In the genomic region with DNA sequence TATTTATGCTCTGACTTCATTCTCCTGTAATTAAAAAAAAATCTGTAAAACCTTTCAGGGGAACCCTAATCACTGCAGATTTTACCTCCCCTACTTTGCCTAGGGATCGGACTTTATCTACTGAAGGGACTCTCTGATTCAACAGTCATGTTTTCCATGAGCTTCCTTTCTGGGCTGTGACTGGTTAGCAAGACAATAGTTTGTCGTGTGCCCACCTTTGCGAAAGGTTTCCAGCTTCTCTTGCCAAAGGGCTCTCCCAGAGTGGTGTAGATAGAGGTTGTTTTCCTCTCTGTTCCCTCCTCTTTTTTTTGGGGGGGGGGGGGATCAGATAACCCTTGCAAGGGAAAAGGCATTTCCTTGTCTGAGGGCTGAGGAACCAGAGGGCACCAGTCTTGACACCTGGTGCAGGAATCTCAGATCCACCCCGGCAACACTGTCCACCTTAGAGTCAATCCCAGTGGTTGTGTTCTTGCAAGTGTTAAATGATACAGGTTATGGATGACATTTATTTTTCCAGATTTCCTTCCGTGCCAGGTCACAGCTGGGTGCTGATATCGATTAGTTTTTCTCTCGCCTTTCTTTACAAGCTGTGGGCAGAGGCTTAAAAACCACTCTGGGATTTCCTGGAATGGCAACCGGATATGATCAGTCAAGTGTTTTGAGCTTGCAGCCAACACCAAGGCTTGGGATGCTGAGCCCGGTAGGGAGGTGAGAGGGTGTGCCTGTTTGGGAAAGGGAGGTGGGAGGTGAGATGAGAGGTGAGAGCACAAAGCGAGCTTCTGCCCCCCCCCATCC, we compare ENCODE assay signal across 8 mouse cellular contexts. TPM values are rescaled to one million over a fixed set of nuclear protein-coding genes. Genes with fewer than 3 reads are reported as not detected.
DNase-seq lines count a peak whose midpoint lies in the region; ATAC-seq and TF ChIP-seq lines count a peak whose summit lies in the region.

No protein-coding gene starts in this region.

- no peak overlapping the region for H3K27ac ChIP-seq in heart, embryonic 11.5 days (ENCODE audit: low read depth, low read length)
- no peak overlapping the region for H3K27ac ChIP-seq in embryonic facial prominence, embryonic 12.5 days
- no peak overlapping the region for H3K27ac ChIP-seq in intestine, embryonic 16.5 days (ENCODE audit: low read length)

- DNase-seq in heart, postnatal 25 days (ENCODE audit: low spot score) = no peak
- no peak for DNase-seq in embryo, embryonic 9.5 days (ENCODE audit: extremely low spot score)
- DNase-seq in right cerebral cortex, adult 18-20 months = no peak
- DNase-seq in thymus, postnatal 25 days = no peak

- no peak overlapping the region for H3ac ChIP-seq in myocyte (ENCODE audit: control insufficient read depth, insufficient read length)

- H3K4me3 ChIP-seq in heart, embryonic 11.5 days (ENCODE audit: low read depth, low read length) = peak overlapping the region; percentile 91
- peak overlapping the region; percentile 82 for H3K4me3 ChIP-seq in embryonic facial prominence, embryonic 12.5 days
- peak overlapping the region; percentile 83 for H3K4me3 ChIP-seq in intestine, embryonic 16.5 days (ENCODE audit: low read length)
- H3K4me3 ChIP-seq in myocyte = no peak overlapping the region

- intact Hi-C loops in heart, postnatal 25 days (cut with DNase I) = loop anchor here (5.0 kb wide), 3 partner anchors 55 to 370 kb away; no protein-coding TSS in a partner anchor

- TF ChIP-seq POLR2A in myocyte (IDR thresholded peaks at IDR 0.05; ENCODE audit: insufficient read length, low read depth) = no peak

- ATAC-seq in heart, embryonic 11.5 days (replicated peaks; ENCODE audit: insufficient number of reproducible peaks, low FRiP score, low TSS enrichment) = no peak
- no peak for ATAC-seq in embryonic facial prominence, embryonic 12.5 days (ENCODE audit: insufficient number of reproducible peaks, insufficient read depth, low FRiP score, low TSS enrichment)
- ATAC-seq in intestine, embryonic 16.5 days = no peak

- no peaks in the 10 kb centered on the region for H3K79me2 ChIP-seq in myocyte (ENCODE audit: control insufficient read depth, insufficient read depth)

- H3K4me1 ChIP-seq in heart, embryonic 11.5 days (ENCODE audit: control insufficient read depth, insufficient read depth, low read length) = no peaks in the 10 kb centered on the region
- H3K4me1 ChIP-seq in embryonic facial prominence, embryonic 12.5 days = peaks cover 8% of the 10 kb centered on the region; the same call in 1 of the 2 replicates
- peaks cover 18% of the 10 kb centered on the region for H3K4me1 ChIP-seq in intestine, embryonic 16.5 days (ENCODE audit: control insufficient read depth, insufficient read depth, low read length)

- no peaks in the 10 kb centered on the region for H3K36me3 ChIP-seq in heart, embryonic 11.5 days (ENCODE audit: control insufficient read depth, insufficient read depth, low read length)
- no peaks in the 10 kb centered on the region for H3K36me3 ChIP-seq in embryonic facial prominence, embryonic 12.5 days
- H3K36me3 ChIP-seq in intestine, embryonic 16.5 days (ENCODE audit: control insufficient read depth, insufficient read depth, low read length) = no peaks in the 10 kb centered on the region
- H3K36me3 ChIP-seq in myocyte (ENCODE audit: control insufficient read depth, insufficient read depth) = no peaks in the 10 kb centered on the region

- WGBS in heart, embryonic 11.5 days (ENCODE audit: insufficient replicate concordance) = 7% methylated on average over 10 of the region's 10 CpGs
- WGBS in embryonic facial prominence, embryonic 12.5 days = 13% methylated on average over 10 of the region's 10 CpGs
- WGBS in intestine, embryonic 16.5 days = 26% methylated on average over 10 of the region's 10 CpGs

- no peaks in the 10 kb centered on the region for H3K9me3 ChIP-seq in heart, embryonic 11.5 days (replicated peaks; ENCODE audit: control insufficient read depth, low read length)
- H3K9me3 ChIP-seq in embryonic facial prominence, embryonic 12.5 days = no peaks in the 10 kb centered on the region
- H3K9me3 ChIP-seq in intestine, embryonic 16.5 days (ENCODE audit: control insufficient read depth, low read length) = no peaks in the 10 kb centered on the region

- H3K4me2 ChIP-seq in heart, embryonic 11.5 days = peak overlapping the region; percentile 74
- peak overlapping the region; percentile 89 for H3K4me2 ChIP-seq in embryonic facial prominence, embryonic 12.5 days (replicated peaks)
- H3K4me2 ChIP-seq in intestine, embryonic 16.5 days (ENCODE audit: low read depth, low read length) = peak overlapping the region; percentile 95
- H3K4me2 ChIP-seq in myocyte (ENCODE audit: low read depth) = peak overlapping the region; percentile 83

- H3K27me3 ChIP-seq in heart, embryonic 11.5 days (ENCODE audit: control insufficient read depth, insufficient read depth, low read length) = no peaks in the 10 kb centered on the region
- no peaks in the 10 kb centered on the region for H3K27me3 ChIP-seq in embryonic facial prominence, embryonic 12.5 days
- H3K27me3 ChIP-seq in intestine, embryonic 16.5 days (replicated peaks; ENCODE audit: control insufficient read depth, insufficient read depth, low read length) = no peaks in the 10 kb centered on the region
- no peaks in the 10 kb centered on the region for H3K27me3 ChIP-seq in myocyte (ENCODE audit: control insufficient read depth, insufficient read depth, insufficient read length)

- no peak overlapping the region for H3K9ac ChIP-seq in heart, embryonic 11.5 days (ENCODE audit: low read depth, low read length)
- H3K9ac ChIP-seq in embryonic facial prominence, embryonic 12.5 days = no peak overlapping the region
- no peak overlapping the region for H3K9ac ChIP-seq in intestine, embryonic 16.5 days (ENCODE audit: low read depth, low read length)

TF ChIP-seq in myocyte, 11 proteins besides CTCF, POLR2A, EP300 and RAD21:
- TF ChIP-seq POLR2AphosphoS2 (IDR thresholded peaks at IDR 0.05; ENCODE audit: insufficient read length, low read depth) (no peak), MYOG (IDR thresholded peaks at IDR 0.05; ENCODE audit: control insufficient read depth in 1 of 3, insufficient read depth in 1 of 3, insufficient read length in 2 of 3, low read depth in 2 of 3) (no peak), REST (IDR thresholded peaks at IDR 0.05; ENCODE audit: insufficient read depth, insufficient read length) (no peak), E2F4 (IDR thresholded peaks at IDR 0.05; ENCODE audit: insufficient read depth) (no peak)

RNA-seq across cellular contexts. Expression of gene Dock4, which starts 2.0 kb away (rescaled TPM):
- 6.1 and 8.1 TPM in 2 replicates for polyA plus RNA-seq in heart, embryonic 11.5 days (2014; fragmentation: Nextera tagmentation; extraction: Ambion mirVana)
- total RNA-seq in heart, postnatal 25 days (2021) = 10 to 100 TPM; 11.7 to 12.9 TPM
- polyA plus RNA-seq in embryonic facial prominence, embryonic 12.5 days (2016; fragmentation: Nextera tagmentation; extraction: Ambion mirVana) = 24.5 TPM in 2 replicates
- polyA plus RNA-seq in intestine, embryonic 16.5 days (2015; fragmentation: Nextera tagmentation; extraction: Ambion mirVana) = 3.4 and 4.2 TPM in 2 replicates
- 0.73 TPM for polyA plus RNA-seq in myocyte (2012; fragmentation: generic; extraction: Trizol)

RNA-seq across cellular contexts. Expression of gene Zfp277, which starts 2.1 kb away (rescaled TPM):
- 32.4 and 35.8 TPM in 2 replicates for polyA plus RNA-seq in heart, embryonic 11.5 days (2014; fragmentation: Nextera tagmentation; extraction: Ambion mirVana)
- total RNA-seq in heart, postnatal 25 days (2021) = 10 to 100 TPM; 11.0 to 11.7 TPM
- polyA plus RNA-seq in embryonic facial prominence, embryonic 12.5 days (2016; fragmentation: Nextera tagmentation; extraction: Ambion mirVana) = 37.5 and 38.2 TPM in 2 replicates
- polyA plus RNA-seq in intestine, embryonic 16.5 days (2015; fragmentation: Nextera tagmentation; extraction: Ambion mirVana) = 27.7 and 29.3 TPM in 2 replicates
- polyA plus RNA-seq in myocyte (2012; fragmentation: generic; extraction: Trizol) = 12.0 TPM
